Mouse (Mus musculus) cerebellum, postnatal 25 days (tissue): Measurements from ENCODE around the gene Hlx.

Source experiments
- DNase-seq, 2 experiments: peaks; one replicate each; pipeline ENCODE4 v3.0.0; 2021; ENCODE audit warnings: mixed read lengths in 2 of 2

Gene Hlx

GRCm38 (mm10) chr1:184713716-184714115 is 18.7 kb downstream of the Hlx start:
- no peak for DNase-seq

DNA sequence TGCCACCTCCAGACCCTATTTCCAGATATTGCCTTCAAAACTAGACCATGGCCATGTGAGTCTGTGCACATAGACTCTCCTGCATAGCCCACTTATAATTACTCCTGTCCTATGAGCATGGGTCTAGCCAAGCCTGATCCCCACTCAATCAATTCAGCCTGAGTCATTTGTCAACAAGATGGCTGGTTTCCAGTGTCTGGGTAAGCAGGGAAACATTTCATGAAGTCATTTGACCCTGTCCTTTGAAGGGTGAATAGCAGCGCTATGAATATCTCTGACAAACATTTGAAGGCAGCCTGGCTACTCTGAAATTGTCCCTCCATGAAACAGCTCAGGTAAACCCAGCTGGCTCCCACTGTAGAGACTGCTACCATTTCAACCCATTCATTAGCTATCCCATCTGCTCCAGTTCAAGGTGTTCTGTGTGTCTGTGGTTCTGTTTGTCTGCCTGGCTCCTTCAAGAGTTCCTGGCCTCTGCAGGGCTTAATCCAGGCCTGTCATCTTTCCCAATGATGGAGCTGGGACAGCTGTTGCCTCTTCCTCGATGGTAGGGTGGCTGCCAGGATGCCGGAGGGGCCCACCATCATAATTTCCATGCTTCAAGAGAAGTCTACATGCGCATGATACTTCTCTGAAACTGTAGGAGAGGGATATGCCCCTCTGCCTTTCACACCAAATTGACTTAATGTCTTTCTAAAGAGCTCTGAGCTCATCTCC is 24.7 kb downstream of the Hlx start:
- DNase-seq = no peak

DNA sequence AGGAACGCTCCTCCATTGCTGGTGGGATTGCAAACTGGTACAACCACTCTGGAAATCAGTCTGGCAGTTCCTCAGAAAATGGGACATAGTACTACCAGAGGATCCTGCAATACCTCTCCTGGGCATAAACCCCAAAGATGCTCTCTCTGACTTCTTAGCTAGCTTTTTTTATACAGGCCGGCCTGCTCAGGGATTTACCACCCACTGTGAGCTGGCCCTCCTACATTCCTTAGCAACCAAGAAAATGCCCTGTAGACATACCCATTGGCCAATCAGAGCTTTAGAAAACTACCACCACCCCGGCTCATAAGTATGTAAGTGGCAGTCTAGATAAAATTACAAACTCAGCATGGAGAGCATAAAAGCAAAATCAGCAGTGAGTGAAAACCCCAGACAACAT is 27.5 kb downstream of the Hlx start:
- DNase-seq = no peak

DNA sequence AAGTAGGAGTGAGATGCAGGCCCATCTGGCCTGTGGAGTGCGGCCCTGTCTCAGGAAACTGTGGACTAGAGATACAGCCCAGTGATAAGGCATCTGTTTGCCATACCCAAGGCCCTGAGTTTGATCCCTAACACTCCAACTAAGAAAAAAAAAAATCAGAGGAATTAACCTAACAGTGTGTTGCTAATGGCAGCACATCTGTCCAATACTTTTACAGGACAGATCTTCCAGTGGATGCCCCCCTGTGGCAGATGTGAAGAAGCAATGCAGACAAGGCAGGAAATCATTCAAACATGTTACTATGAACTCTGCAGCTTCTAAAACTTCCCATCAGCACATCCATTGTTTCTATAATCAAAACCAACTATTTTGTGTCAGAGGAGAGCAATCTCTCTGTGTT is 33.1 kb downstream of the Hlx start:
- DNase-seq = no peak

DNA sequence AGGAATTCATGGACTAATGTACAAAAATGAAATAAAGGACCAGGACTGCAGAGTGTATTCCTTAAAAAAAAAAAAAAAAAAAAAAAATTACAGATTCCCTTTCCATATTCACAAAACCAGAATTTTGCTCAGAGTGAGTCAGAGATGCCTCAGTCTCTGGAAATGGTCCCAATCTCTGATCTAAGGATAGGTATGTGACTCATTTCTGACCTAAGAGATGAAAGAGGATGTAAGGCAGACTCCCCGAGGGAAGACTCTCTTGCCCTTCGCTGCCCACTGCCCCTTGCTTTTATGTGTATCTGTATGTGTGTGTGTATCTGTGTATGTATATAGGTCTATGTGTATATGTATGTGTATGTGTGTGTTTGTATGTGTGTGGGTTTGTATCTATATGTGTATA is 37.0 kb downstream of the Hlx start:
- DNase-seq = no peak

DNA sequence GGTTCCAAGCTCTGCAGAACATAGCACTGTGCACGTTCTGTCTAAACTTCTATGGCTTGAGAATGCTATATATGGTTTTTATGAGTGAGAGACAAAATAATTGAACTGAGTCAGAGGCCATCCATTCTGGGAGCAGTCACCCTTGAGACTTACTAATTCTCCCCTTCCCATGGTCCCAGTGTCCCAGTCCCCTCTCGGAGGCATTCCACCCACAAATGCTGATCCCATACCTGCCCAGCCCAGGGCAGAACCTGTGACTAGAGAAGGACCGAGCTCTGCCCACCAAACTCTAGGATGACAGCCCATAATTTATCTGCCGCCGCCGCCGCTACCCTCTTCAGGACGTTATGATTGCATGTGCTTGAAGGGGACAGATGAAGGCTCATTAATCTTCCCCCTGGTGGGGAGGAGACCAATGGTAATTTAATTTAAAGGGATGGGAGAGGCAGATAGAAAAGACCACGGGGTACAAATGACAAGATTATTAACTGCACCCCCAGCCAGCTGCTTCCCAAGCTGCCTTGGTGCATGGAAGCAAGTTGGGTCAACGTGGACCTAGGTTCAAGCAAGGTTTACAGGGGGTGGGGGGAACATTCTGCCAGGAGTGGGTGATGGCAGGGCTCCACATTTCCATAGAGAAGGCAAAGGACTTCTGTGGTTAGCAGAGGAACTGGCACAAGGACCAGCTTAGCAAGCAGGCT is 40.1 kb downstream of the Hlx start:
- DNase-seq = no peak

DNA sequence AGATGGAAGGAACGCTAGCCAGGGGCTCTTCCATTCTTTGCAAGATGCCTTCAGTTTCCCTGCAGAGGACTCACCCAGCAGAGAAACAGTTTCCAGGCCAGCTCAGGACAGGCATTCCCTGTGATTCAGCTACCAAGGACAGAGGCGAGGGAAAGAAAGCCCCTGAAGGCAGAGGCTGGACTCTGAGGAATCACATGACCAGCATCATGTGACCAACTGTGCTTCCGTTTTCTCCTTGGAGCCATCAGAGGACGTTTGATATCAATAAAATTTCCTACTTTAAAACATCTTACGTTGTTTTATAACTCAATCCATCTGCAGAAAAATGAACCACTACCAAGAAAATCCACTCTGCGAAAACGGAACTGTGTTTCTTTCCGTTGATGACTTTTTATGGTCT is 41.2 kb downstream of the Hlx start:
- DNase-seq = no peak

DNA sequence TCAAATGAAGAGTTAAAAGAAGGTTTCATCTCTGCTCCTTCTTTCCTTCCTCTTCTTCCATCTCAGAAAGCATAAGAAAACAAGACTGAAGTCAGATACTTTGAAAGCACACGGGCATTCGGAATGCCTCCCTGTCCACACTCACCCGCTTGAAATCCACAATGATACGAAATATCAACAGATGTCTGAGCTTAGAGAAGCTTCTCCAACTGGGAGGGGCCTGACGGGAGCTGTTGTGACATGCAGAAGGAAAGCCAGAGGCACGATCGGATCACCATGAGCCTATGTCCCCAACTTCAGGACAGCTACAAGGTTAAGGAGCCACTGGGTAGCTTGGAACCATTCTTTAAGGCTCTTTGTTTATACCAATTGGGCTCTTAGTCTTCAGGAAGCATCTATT is 44.4 kb downstream of the Hlx start:
- DNase-seq = no peak

DNA sequence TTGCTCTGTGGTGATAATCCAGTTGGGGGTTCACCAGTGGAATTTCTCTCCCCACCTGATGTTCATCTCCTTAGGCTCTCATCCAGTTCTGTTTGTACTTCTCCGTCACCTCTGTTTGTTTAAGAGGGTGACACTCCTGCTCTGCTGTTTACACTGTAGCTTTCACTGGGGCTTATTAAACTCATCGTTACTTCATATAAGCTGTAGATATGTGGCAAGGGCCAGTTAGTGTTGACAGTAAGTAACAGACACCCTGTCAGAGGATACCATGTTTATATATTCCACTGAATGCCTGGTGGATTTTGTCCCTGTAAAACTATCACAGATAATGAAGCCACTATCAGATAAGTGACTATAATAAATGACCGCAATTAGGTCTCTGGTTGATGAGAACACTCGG is 44.9 kb downstream of the Hlx start:
- no peak for DNase-seq

DNA sequence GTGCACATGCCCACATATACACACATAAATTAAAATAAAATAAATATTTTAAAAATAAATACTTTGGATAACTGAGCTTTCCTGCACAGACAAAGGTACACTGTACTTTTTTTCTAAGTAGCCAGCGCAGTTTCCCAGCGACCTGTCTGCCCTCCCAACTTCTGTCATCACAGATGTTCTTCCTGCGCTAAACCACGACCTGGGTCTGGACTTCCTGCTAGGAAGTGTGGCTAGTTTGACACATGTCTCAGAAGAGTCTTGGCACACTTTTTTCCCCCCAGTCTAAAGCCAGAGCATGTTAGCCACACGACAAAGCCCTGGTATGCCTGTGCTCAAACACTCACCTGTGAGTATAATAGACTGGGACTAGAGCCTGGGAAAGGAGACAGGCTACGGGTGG is 48.9 kb downstream of the Hlx start:
- DNase-seq = no peak

DNA sequence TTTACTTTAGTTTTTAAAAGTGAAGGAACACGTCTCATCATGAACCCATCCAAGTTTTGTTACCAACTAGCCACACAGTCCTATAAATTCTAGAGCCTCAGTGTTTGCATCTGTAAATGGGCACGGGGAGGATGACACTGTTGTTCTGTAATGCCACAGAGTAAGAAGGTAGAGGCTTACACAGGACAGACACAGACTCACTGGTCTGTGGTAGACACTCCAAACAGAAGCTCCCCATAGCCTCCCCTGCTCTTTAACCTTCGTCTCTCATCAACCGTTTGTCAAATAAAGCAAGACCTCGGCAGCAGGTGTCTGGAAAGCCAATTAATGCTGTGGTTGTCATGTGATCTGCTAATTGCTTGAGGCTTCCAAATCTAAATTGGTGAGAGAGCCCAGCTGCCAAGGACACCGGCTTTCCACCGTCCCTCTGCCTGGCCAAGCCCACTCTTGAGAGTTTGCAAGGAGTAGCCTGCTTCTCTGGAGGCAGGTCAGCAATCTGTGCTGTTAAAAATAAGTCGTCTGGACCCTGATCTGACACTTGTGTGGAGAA is 52.9 kb downstream of the Hlx start:
- DNase-seq = no peak

- DNase-seq = no peak
Observed at GRCm38 (mm10) chr1:184677641-184678040, 54.8 kb downstream of the Hlx start.
